Mouse (Mus musculus): ENCODE data around the gene Zcrb1. TPM values are rescaled to one million over a fixed set of nuclear protein-coding genes. Genes with fewer than 3 reads are reported as not detected.
A peak's percentile ranks its signal among the peaks of the same experiment; 100 is the strongest.
"Not testable (repeated sequence)": the region's sequence is repeated elsewhere in the genome, so short reads cannot be mapped to it uniquely, and the experiment has no call there.

Gene Zcrb1
- polyA plus RNA-seq, 1 experiment from 2014 or later, result 112 TPM

GRCm38 (mm10) chr15:93401446-93401845 is 3.3 kb upstream of the Zcrb1 start:
- no peak for ATAC-seq (ENCODE audit: insufficient number of reproducible peaks, insufficient read depth, low FRiP score, low read depth)
- no peaks in the 10 kb centered on the region for H3K27me3 ChIP-seq (ENCODE audit: control insufficient read depth, insufficient read depth, low read length)
- WGBS, result 42% methylated on average over 4 of the region's 4 CpGs
- peaks cover 8% of the 10 kb centered on the region; the same call in 1 of the 2 replicates for H3K36me3 ChIP-seq (ENCODE audit: control insufficient read depth, insufficient read depth, low read length)
- no peak overlapping the region for H3K27ac ChIP-seq (replicated peaks in 1 of 2; ENCODE audit: control insufficient read depth in 1 of 2, insufficient read depth in 1 of 2, low read depth in 2 of 2, low read length in 2 of 2)
- no peak overlapping the region for H3K9ac ChIP-seq (ENCODE audit: low read length)
- H3K4me1 ChIP-seq (ENCODE audit: control insufficient read depth in 2 of 2, insufficient read depth in 2 of 2, low read length in 2 of 2), result peaks cover 5 to 18% of the 10 kb centered on the region in 2 experiments
- H3K4me2 ChIP-seq (ENCODE audit: low read length), result no peak overlapping the region
- H3K9me3 ChIP-seq (ENCODE audit: control insufficient read depth, low read length), result no peaks in the 10 kb centered on the region
- no peak overlapping the region for H3K4me3 ChIP-seq (ENCODE audit: control insufficient read depth in 1 of 2, insufficient read depth in 1 of 2, low read depth in 1 of 2, low read length in 2 of 2)

GRCm38 (mm10) chr15:93398699-93399540 is 786 bp upstream of the Zcrb1 start:
- Histone ChIP-seq H3K4me1 (ENCODE audit: control insufficient read depth in 2 of 2, insufficient read depth in 2 of 2, low read length in 2 of 2) (peaks cover 5 to 18% of the 10 kb centered on the region in 2 experiments), H3K36me3 (ENCODE audit: control insufficient read depth, insufficient read depth, low read length) (peaks cover 19% of the 10 kb centered on the region), H3K4me3 (ENCODE audit: control insufficient read depth in 1 of 2, insufficient read depth in 1 of 2, low read depth in 1 of 2, low read length in 2 of 2) (peak overlapping the region; percentile 84 to 92), H3K27ac (replicated peaks in 1 of 2; ENCODE audit: control insufficient read depth in 1 of 2, insufficient read depth in 1 of 2, low read depth in 2 of 2, low read length in 2 of 2) (peak overlapping the region; percentile 59 to 81), H3K9me3 (ENCODE audit: control insufficient read depth, low read length) (no peaks in the 10 kb centered on the region), H3K9ac (ENCODE audit: low read length) (peak overlapping the region; percentile 95), H3K27me3 (ENCODE audit: control insufficient read depth, insufficient read depth, low read length) (no peaks in the 10 kb centered on the region), H3K4me2 (ENCODE audit: low read length) (peak overlapping the region; percentile 90)
- no peak; the same call in 1 of the 2 replicates for ATAC-seq (ENCODE audit: insufficient number of reproducible peaks, insufficient read depth, low FRiP score, low read depth)
- 4% methylated on average over 36 of the region's 36 CpGs for whole genome bisulfite sequencing

- peak overlapping the region; percentile 95 for H3K9ac ChIP-seq (ENCODE audit: low read length)
- H3K36me3 ChIP-seq (ENCODE audit: control insufficient read depth, insufficient read depth, low read length), result peaks cover 34% of the 10 kb centered on the region
- H3K27me3 ChIP-seq (ENCODE audit: control insufficient read depth, insufficient read depth, low read length), result no peaks in the 10 kb centered on the region
- H3K9me3 ChIP-seq (ENCODE audit: control insufficient read depth, low read length), result no peaks in the 10 kb centered on the region
- peaks cover 5 to 18% of the 10 kb centered on the region in 2 experiments for H3K4me1 ChIP-seq (ENCODE audit: control insufficient read depth in 2 of 2, insufficient read depth in 2 of 2, low read length in 2 of 2)
- H3K4me3 ChIP-seq (ENCODE audit: control insufficient read depth in 1 of 2, insufficient read depth in 1 of 2, low read depth in 1 of 2, low read length in 2 of 2), result peak overlapping the region; percentile 84 to 92
- WGBS, result 2% methylated on average over 11 of the region's 11 CpGs
- no peak overlapping the region for H3K27ac ChIP-seq (replicated peaks in 1 of 2; ENCODE audit: control insufficient read depth in 1 of 2, insufficient read depth in 1 of 2, low read depth in 2 of 2, low read length in 2 of 2)
- no peak for ATAC-seq (ENCODE audit: insufficient number of reproducible peaks, insufficient read depth, low FRiP score, low read depth)
- peak overlapping the region; percentile 78 for H3K4me2 ChIP-seq (ENCODE audit: low read length)
Measured at GRCm38 (mm10) chr15:93397269-93397668, 865 bp downstream of the Zcrb1 start.

- Histone ChIP-seq H3K27ac (replicated peaks in 1 of 2; ENCODE audit: control insufficient read depth in 1 of 2, insufficient read depth in 1 of 2, low read depth in 2 of 2, low read length in 2 of 2) (no peak overlapping the region), H3K4me1 (ENCODE audit: control insufficient read depth in 2 of 2, insufficient read depth in 2 of 2, low read length in 2 of 2) (no peaks in the 10 kb centered on the region)
- 63% methylated on average over 5 of the region's 5 CpGs for WGBS
Measured at GRCm38 (mm10) chr15:93381337-93381736, 16.8 kb downstream of the Zcrb1 start.

GRCm38 (mm10) chr15:93379177-93379576 is 19.0 kb downstream of the Zcrb1 start:
- Histone ChIP-seq H3K4me1 (ENCODE audit: control insufficient read depth in 2 of 2, insufficient read depth in 2 of 2, low read length in 2 of 2) (no peaks in the 10 kb centered on the region), H3K4me3 (ENCODE audit: control insufficient read depth in 1 of 2, insufficient read depth in 1 of 2, low read depth in 1 of 2, low read length in 2 of 2) (no peak overlapping the region), H3K4me2 (ENCODE audit: low read length) (no peak overlapping the region), H3K9ac (ENCODE audit: low read length) (no peak overlapping the region), H3K36me3 (ENCODE audit: control insufficient read depth, insufficient read depth, low read length) (no peaks in the 10 kb centered on the region), H3K9me3 (ENCODE audit: control insufficient read depth, low read length) (no peaks in the 10 kb centered on the region), H3K27ac (replicated peaks in 1 of 2; ENCODE audit: control insufficient read depth in 1 of 2, insufficient read depth in 1 of 2, low read depth in 2 of 2, low read length in 2 of 2) (no peak overlapping the region), H3K27me3 (ENCODE audit: control insufficient read depth, insufficient read depth, low read length) (no peaks in the 10 kb centered on the region)
- ATAC-seq (ENCODE audit: insufficient number of reproducible peaks, insufficient read depth, low FRiP score, low read depth), result no peak
- WGBS, result 58% methylated on average over 3 of the region's 3 CpGs

More at GRCm38 (mm10) chr15:93381337-93381736, 16.8 kb downstream of the Zcrb1 start:
- ATAC-seq (ENCODE audit: insufficient number of reproducible peaks, insufficient read depth, low FRiP score, low read depth), result no peak
- Histone ChIP-seq H3K4me2 (ENCODE audit: low read length) (no peak overlapping the region), H3K36me3 (ENCODE audit: control insufficient read depth, insufficient read depth, low read length) (peaks cover 14% of the 10 kb centered on the region), H3K4me3 (ENCODE audit: control insufficient read depth in 1 of 2, insufficient read depth in 1 of 2, low read depth in 1 of 2, low read length in 2 of 2) (no peak overlapping the region), H3K9me3 (ENCODE audit: control insufficient read depth, low read length) (no peaks in the 10 kb centered on the region), H3K27me3 (ENCODE audit: control insufficient read depth, insufficient read depth, low read length) (no peaks in the 10 kb centered on the region), H3K9ac (ENCODE audit: low read length) (no peak overlapping the region)

GRCm38 (mm10) chr15:93375696-93376095 is 22.4 kb downstream of the Zcrb1 start:
- no peak overlapping the region for H3K4me2 ChIP-seq (ENCODE audit: low read length)
- no peak overlapping the region for H3K9ac ChIP-seq (ENCODE audit: low read length)
- no peaks in the 10 kb centered on the region for H3K4me1 ChIP-seq (ENCODE audit: control insufficient read depth in 2 of 2, insufficient read depth in 2 of 2, low read length in 2 of 2)
- WGBS, result 87% methylated on average over 5 of the region's 5 CpGs
- no peak overlapping the region for H3K27ac ChIP-seq (replicated peaks in 1 of 2; ENCODE audit: control insufficient read depth in 1 of 2, insufficient read depth in 1 of 2, low read depth in 2 of 2, low read length in 2 of 2)
- H3K27me3 ChIP-seq (ENCODE audit: control insufficient read depth, insufficient read depth, low read length), result no peaks in the 10 kb centered on the region
- H3K9me3 ChIP-seq (ENCODE audit: control insufficient read depth, low read length), result no peaks in the 10 kb centered on the region
- H3K4me3 ChIP-seq (ENCODE audit: control insufficient read depth in 1 of 2, insufficient read depth in 1 of 2, low read depth in 1 of 2, low read length in 2 of 2), result no peak overlapping the region
- no peak for ATAC-seq (ENCODE audit: insufficient number of reproducible peaks, insufficient read depth, low FRiP score, low read depth)
- H3K36me3 ChIP-seq (ENCODE audit: control insufficient read depth, insufficient read depth, low read length), result no peaks in the 10 kb centered on the region

GRCm38 (mm10) chr15:93372525-93373119 is 25.5 kb downstream of the Zcrb1 start:
- H3K4me1 ChIP-seq (ENCODE audit: control insufficient read depth in 2 of 2, insufficient read depth in 2 of 2, low read length in 2 of 2); H3K9ac ChIP-seq (ENCODE audit: low read length); H3K27ac ChIP-seq (replicated peaks in 1 of 2; ENCODE audit: control insufficient read depth in 1 of 2, insufficient read depth in 1 of 2, low read depth in 2 of 2, low read length in 2 of 2); H3K36me3 ChIP-seq (ENCODE audit: control insufficient read depth, insufficient read depth, low read length); H3K4me2 ChIP-seq (ENCODE audit: low read length); H3K4me3 ChIP-seq (ENCODE audit: control insufficient read depth in 1 of 2, insufficient read depth in 1 of 2, low read depth in 1 of 2, low read length in 2 of 2); H3K9me3 ChIP-seq (ENCODE audit: control insufficient read depth, low read length); H3K27me3 ChIP-seq (ENCODE audit: control insufficient read depth, insufficient read depth, low read length); ATAC-seq (ENCODE audit: insufficient number of reproducible peaks, insufficient read depth, low FRiP score, low read depth): not testable (repeated sequence)
